Mouse (Mus musculus) gastrocnemius, postnatal 25 days (tissue): ENCODE measurements around the gene Pklr. TPM values are rescaled to one million over a fixed set of nuclear protein-coding genes. Genes with fewer than 3 reads are reported as not detected.

Experiments used
- DNase-seq: peaks from one replicate; pipeline ENCODE4 v3.0.0; 2022
- long read RNA-seq, 2 experiments: library from polyadenylated mRNA; stranded (forward); transcript quantifications; one replicate each; pipeline ENCODE4 v2.0.0; 2021
- total RNA-seq, 2 experiments: library from RNA; stranded (reverse); gene quantifications; 1 replicate in 1 of 2; 2 replicates in 1 of 2; pipeline ENCODE4 v1.2.3; 2021

The Pklr gene
- not detected for total RNA-seq
- long read RNA-seq, experiment 1, result 0 reads
- long read RNA-seq, experiment 2, result 0 reads

- DNase-seq, result no peak
Observed at GRCm38 (mm10) chr3:89135958-89136357, at the start of gene Pklr. Gene Pklr, plus strand, starts transcription at chr3:89136142.

DNA sequence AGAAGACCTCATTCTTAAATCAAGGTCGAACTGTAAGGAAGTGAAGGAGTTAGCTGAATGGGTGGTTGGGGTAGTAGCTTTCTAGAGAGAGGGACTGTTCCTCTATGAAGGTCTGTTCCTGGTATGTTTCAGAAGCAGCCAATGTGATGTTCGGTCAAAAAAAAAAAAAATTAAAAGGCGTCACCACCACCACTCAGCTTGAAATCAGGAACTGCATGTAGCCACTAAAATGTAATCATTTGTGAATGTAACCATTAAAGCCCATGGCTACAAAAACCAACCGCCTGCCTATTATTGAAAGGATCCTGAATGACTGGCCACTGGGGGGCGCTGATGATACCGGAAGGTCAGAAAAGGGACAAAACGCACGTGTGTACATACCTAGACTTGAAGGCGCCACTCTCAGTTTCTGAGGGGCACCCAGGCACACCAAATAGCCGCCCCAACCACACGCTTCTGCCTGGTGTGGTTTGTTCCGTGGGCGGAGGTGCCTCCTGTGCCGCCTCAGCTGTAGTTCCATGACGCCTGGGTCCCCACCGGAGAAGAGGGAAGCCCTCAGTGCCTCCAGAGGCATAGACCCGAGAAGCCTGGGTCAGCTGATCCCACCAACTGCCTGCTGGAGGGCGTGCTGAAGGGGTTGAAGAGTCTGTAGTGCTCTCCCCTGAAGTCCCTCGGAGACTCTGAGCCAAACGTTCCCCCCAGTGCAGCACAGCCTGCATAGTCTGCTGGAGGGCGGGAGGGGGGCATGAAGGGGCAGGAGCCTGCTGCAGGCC lies 48.4 kb upstream of the Pklr start:
- no peak for DNase-seq

- DNase-seq, result no peak
Observed at GRCm38 (mm10) chr3:89088974-89089373, 47.0 kb upstream of the Pklr start.

DNA sequence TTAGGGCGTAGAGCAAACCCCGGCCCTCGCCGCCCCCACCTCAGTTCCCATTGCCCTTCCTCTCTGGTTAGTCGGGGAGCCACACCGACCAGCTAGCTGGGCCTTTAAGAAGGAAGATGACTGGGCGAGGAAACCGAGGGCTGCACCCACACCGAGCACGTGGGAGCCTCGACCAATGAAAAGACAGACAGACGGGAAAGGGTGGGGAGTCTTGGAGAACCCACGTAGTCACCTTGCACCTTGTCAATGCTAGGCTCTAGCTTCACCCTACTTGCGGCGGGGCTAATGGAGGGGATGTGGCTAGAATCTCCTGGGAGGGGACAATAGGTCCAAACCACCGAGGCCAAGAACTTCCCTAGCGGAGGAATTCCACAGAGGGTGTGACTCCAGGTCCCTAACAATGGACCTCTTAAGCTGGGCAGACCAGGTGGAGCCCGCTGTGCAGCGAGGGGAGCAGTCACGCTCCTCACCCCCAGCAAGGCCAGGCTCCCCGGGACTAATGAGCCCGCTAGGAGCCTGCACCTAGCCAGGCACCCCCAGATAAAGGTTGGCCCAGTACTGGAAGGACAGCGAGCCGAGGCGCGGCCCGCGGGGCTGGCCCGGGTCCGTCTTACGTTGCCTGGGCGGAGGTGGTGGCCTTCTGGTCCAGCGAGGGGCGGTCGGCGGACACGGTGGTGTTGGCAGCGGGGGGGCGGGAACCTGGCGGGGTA lies 45.9 kb upstream of the Pklr start:
- DNase-seq, result peak; percentile 86

DNA sequence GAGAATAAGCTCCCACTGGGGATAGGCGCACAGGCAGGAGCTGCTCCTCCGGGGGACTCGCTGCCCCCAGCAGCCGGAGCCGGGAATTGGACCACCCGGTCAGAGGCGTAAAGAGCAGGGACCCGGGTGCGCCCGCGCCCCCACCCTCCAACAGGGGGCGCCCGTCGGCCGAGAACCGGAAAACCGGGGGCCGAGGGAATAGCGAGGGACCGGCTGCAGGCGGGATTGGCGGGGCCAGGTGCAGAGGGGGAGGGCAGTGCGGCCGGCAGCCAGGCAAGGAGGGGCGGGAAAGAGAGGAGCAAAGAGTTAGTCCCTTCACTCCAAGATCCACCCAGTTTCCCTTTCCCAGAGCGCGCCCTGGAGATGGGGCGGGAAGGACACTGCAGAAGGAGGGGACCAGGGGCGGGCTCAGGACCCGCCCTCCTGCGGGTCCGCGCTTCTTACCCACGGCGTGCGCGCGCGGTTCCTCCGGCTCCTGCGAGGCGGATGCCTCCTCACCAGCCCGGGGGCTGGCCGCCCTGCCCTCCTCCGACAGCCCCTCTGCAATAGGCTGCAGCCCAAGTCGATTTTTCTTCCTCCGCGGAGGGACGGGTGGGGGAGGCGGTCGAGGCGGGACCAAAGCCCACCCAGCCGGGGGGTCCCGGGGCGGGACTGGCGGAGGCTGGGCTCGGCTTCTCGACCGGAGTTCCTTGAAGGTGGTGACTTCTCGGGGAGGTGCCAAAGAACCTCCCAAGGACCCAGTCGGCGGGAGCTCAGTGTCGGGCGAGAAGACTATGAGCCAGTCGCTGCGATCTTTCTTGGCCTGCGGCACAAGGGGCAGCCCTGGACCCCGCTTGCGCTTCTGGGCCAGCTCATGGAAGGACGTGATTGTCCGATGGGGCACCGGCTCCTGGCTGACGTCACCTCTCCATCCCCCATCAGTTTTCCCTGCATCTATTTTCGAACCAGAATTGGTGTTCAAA lies 45.0 kb upstream of the Pklr start:
- peak; percentile 91 for DNase-seq

DNA sequence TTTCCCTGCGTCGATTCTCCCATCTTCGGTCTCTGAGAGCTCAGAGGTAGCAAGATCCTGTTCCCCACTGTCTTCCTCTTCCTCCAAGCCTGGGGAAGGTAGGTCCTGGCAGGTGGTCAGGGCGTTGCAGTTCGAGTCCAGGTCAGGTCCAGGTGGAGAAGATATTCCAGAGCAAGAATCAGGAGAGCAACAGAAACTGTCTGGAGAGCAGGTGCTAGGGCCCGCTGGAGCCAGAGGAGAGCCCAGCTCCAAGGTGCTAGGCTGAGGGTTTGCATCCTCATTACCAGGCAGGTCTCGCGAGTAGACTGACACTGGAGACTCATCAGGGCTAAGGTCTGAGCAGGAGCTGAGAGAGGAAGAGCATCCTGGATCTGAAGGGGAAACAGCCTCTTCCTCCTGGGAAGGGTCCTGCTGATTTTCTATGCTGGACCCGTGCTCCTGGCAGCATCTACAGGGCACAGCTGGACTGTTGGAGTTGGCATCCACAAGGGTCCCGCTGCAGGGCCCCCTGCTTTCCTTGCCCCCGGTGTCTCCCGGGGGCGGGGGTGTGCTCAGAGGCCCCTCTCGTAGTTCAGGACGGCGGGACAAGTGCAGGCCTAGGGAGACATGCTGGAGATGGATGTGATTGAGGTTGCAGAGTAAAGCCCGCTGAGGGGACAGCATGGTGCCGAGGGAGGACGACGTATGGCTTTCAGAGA lies 44.0 kb upstream of the Pklr start:
- DNase-seq, result no peak

- no peak for DNase-seq
Observed at GRCm38 (mm10) chr3:89092509-89093090, 43.3 kb upstream of the Pklr start.

GRCm38 (mm10) chr3:89093175-89093574 lies 42.8 kb upstream of the Pklr start, which contains the start of gene Rusc1:
Gene Rusc1, minus strand, starts transcription at chr3:89093311.
- DNase-seq, result peak; percentile 83

DNA sequence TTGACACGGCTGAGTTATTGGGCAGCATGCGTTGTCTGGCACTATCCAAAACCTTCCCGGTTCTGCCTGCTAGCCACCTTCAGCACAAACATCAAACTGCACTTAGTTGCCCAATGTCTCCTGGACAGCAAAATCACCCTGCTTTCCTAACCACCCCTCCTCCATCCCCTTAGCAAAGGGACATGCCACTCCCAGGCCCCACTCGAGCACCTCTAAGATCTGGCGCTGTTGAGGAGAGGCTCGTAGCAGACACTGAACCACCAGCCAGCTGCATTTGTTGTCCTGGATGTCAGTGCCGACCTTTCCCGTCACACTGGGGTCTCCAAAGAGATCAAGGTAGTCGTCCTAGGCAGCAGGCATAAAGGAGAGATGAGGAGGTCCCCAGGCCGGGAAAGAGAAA lies 41.9 kb upstream of the Pklr start:
- DNase-seq, result no peak

GRCm38 (mm10) chr3:89100811-89101210 lies 35.1 kb upstream of the Pklr start, which contains the start of gene Gm43738:
Gene Gm43738, minus strand, starts transcription at chr3:89101099.
- no peak for DNase-seq

DNA sequence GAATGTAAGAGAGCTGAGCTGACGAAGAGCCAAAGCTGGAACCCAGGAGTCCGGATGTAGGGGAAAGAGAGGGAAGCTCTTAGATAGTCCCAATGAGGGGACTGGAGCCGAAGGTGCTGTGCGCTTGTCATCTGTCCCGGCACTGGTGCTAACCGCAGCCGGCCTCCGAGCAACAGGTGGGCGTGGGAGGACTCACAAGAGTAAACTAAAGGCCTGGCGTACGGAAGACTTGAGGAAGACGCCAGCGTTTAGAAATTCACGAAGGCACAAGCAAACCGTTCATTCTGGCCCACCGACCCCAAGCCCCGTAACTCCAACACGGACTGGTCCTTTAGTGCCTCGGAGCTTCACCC lies 34.5 kb upstream of the Pklr start:
- DNase-seq, result no peak

DNA sequence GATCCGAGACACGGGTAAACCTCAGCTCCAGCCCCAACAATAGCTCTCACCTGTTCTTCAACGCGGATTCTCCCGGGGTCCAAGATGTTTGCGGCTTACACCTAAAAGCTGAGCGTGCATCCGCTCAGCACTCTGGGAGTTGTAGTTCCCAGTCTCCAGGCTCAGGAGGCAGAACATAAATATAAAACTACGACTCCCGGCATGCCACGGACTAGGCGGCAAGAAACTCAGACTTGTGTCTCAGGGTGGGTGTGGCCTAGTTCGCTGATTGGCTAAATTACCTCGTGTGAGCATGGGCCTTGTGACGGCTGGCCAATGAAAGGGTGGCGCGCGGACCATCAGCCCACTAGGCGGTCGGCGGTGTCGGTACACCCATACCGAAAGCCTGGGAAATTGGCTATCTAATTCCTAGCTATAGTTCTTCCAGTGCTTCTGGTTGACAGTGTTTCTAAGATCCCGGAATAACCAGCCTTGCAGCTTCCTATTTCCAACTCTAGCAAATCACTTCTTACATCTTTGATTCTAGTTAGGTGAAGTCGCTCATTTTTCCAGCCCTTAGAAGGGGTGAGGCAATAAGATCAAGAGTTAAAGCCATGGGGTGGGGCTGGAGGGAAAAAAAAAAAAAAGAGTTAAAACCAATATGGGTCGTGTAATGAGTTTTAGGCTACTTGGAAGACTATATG lies 34.0 kb upstream of the Pklr start, which contains the start of gene Fdps:
Gene Fdps (minus strand): TSS at position 148 of the 683 bp plus-strand sequence.
- peak; percentile 96 for DNase-seq

DNA sequence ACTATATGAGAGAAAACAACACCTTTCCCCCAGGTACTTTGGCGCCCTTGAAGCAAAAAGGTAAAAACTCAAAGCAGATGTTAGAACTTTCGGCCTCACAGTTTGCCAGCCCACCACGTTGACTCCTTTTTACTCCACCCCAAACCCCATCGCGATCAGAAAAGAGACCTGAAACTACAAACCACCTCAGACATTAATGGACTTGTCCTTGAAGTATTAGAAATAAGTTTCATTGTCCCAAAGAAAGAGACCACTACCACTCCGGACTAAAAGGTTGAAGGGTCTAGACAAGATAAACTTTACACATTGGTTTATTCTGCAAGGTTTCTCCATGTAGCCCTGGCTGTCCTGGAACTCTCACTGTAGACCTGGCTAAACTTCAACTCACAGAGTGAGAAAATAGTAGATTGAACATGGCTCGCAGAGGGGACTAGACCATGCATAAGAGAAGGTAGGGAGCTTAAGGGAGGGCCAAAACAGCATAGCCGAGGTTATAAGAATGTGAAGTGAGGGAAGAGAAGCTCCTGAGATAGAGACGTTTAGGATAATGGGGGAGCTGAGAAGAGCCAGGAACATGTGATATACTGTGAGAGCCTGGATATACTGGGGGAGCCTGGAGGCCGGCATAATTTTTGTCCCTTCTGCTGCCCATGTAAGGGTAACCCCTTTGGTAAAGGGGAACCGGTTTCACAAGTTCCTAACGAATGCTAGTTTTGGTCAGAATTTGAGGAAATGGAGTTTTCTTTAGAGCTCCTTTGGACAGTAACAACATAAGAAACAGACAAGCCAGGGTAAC lies 33.2 kb upstream of the Pklr start:
- no peak for DNase-seq

- DNase-seq, result no peak
Observed at GRCm38 (mm10) chr3:89103291-89103595, 32.7 kb upstream of the Pklr start.

DNA sequence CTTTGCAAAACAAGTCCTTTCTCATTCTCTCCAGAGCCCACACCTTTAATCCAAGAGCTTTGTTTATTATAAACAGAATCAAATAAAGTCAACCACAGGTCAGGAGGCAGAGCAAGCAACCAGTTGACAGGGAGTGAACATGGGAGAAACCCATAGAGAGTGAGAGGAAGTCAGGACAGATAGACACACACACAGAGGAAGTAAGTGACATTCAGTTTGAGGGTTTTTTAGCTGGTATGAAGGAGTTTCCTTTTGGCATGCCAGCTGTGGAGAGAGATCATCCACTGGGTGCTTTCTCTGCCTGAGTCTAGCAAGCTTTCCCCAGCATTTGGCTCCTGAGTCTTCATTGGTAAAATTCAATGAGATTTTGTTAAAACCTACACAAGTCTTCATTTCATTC lies 29.1 kb upstream of the Pklr start:
- DNase-seq, result no peak

DNA sequence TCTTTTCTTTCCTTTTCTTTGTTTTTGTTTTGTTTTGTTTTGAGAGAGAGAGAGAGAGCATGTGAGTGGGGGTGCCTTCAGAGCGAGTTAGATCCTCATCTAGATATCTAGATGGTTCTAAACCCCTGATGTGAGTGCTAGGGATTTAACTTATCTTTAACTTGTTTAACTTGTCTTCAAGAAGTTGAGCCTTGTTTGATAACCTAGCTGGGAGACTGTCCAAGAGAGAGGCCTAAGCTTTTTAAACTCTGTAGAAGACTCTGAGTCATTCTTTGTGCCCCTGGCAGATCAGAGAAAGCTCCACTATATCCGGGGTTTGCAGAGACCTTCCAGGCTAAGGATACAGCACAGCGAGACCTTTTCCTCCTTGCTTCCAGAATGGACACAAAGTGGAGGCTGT lies 28.4 kb upstream of the Pklr start:
- DNase-seq, result no peak

DNA sequence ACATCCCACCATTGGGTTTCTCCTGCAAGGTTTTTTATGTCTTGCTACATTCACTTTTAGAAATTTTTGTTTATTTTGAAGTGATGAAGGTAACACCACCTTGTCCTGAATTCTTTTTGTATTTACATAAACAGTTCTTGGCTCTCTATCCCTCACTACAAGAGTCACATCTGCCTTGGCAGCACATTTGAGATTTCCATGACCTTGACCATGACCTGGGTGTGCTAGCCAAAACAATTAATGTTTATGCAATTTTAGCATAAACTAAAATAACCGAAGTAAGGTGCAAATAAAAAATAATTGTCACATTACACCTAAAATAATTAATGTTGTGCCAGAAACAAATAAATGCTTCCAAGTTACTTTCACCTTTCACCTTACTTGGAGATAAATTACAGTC lies 27.8 kb upstream of the Pklr start:
- no peak for DNase-seq

DNA sequence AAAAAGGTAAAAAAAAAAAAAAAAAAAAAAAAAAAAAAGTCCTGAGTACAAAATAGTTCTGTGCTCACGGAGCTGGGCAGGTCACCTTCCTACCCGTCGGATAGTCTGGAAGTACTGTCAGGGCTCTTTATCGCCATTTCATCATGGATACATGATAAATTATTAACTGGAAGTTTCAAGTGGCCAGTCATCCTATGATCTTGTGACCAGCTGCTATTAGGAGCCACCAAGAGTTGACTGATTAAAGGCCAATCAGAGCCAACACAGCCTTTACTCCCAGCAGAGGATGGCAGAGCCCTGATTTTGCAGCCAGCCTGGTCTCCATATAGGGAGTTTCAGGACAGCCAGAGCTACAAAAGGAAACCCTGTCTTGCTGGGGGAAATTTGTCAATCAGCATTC lies 22.9 kb upstream of the Pklr start:
- DNase-seq, result no peak

GRCm38 (mm10) chr3:89115522-89115921 lies 20.4 kb upstream of the Pklr start:
- no peak for DNase-seq

- peak; percentile 47 for DNase-seq
Observed at GRCm38 (mm10) chr3:89123313-89123712, 12.6 kb upstream of the Pklr start.
